Mouse (Mus musculus): ENCODE measurements around the gene Mvb12a. TPM values are rescaled to one million over a fixed set of nuclear protein-coding genes. Genes with fewer than 3 reads are reported as not detected.
A peak's percentile ranks its signal among the peaks of the same experiment; 100 is the strongest.
"Not testable (repeated sequence)": the region's sequence is repeated elsewhere in the genome, so short reads cannot be mapped to it uniquely, and the experiment has no call there.

Mvb12a gene
- polyA plus RNA-seq, 1 experiment from 2014 or later, result 69.0 TPM

GRCm38 (mm10) chr8:71509316-71509715 is 33.4 kb upstream of the Mvb12a start:
- 44% methylated on average over 2 of the region's 2 CpGs for WGBS
- H3K9me3 ChIP-seq, result no peaks in the 10 kb centered on the region
- H3K27me3 ChIP-seq, result peaks cover 43% of the 10 kb centered on the region
- no peak for ATAC-seq (ENCODE audit: insufficient number of reproducible peaks, insufficient read depth, low FRiP score, low TSS enrichment)
- H3K9ac ChIP-seq, result no peak overlapping the region
- H3K4me3 ChIP-seq, result no peak overlapping the region
- no peak overlapping the region for H3K4me2 ChIP-seq (replicated peaks)
- H3K36me3 ChIP-seq, result no peaks in the 10 kb centered on the region
- no peak overlapping the region for H3K27ac ChIP-seq
- H3K4me1 ChIP-seq, result no peaks in the 10 kb centered on the region

GRCm38 (mm10) chr8:71511644-71512043 is 31.1 kb upstream of the Mvb12a start, which contains the start of gene Plvap:
Gene Plvap (minus strand): TSS chr8:71511752.
- H3K27me3 ChIP-seq, result peaks cover 29% of the 10 kb centered on the region
- H3K36me3 ChIP-seq, result no peaks in the 10 kb centered on the region
- ATAC-seq (ENCODE audit: insufficient number of reproducible peaks, insufficient read depth, low FRiP score, low TSS enrichment), result no peak; the same call in 1 of the 2 replicates
- no peaks in the 10 kb centered on the region for H3K4me1 ChIP-seq
- H3K4me2 ChIP-seq (replicated peaks), result no peak within 1 kb of the TSS
- H3K4me3 ChIP-seq, result 0 out of 2 replicates have a peak within 1 kb of the TSS, but pooled peaks have one; percentile 6
- 0 out of 2 replicates have a peak within 1 kb of the TSS, but pooled peaks have one; percentile 11 for H3K27ac ChIP-seq
- no peak within 1 kb of the TSS for H3K9ac ChIP-seq
- H3K9me3 ChIP-seq, result no peaks in the 10 kb centered on the region
- 50% methylated on average over 14 of the region's 14 CpGs for WGBS

- Histone ChIP-seq H3K27ac (no peak overlapping the region), H3K36me3 (no peaks in the 10 kb centered on the region), H3K4me1 (no peaks in the 10 kb centered on the region), H3K27me3 (peaks cover 13% of the 10 kb centered on the region), H3K9me3 (no peaks in the 10 kb centered on the region), H3K9ac (no peak overlapping the region), H3K4me3 (no peak overlapping the region), H3K4me2 (replicated peaks) (no peak overlapping the region)
- 67% methylated on average over 15 of the region's 15 CpGs for WGBS
- no peak for ATAC-seq (ENCODE audit: insufficient number of reproducible peaks, insufficient read depth, low FRiP score, low TSS enrichment)
Observed at GRCm38 (mm10) chr8:71513018-71513754, 29.5 kb upstream of the Mvb12a start.

- no peaks in the 10 kb centered on the region for H3K27me3 ChIP-seq
- H3K9ac ChIP-seq, result no peak overlapping the region
- no peak overlapping the region for H3K4me2 ChIP-seq (replicated peaks)
- no peaks in the 10 kb centered on the region for H3K36me3 ChIP-seq
- no peak overlapping the region for H3K27ac ChIP-seq
- ATAC-seq (ENCODE audit: insufficient number of reproducible peaks, insufficient read depth, low FRiP score, low TSS enrichment), result no peak
- H3K4me1 ChIP-seq, result no peaks in the 10 kb centered on the region
- H3K4me3 ChIP-seq, result no peak overlapping the region
- no peaks in the 10 kb centered on the region for H3K9me3 ChIP-seq
- WGBS, result 66% methylated on average over 5 of the region's 5 CpGs
Observed at GRCm38 (mm10) chr8:71515043-71515442, 27.7 kb upstream of the Mvb12a start.

GRCm38 (mm10) chr8:71516786-71517185 is 25.9 kb upstream of the Mvb12a start:
- H3K4me1 ChIP-seq, result 0 out of 2 replicates have a peak, but pooled peaks cover 3% of the 10 kb centered on the region
- no peak overlapping the region for H3K4me2 ChIP-seq (replicated peaks)
- ATAC-seq (ENCODE audit: insufficient number of reproducible peaks, insufficient read depth, low FRiP score, low TSS enrichment), result no peak

GRCm38 (mm10) chr8:71519037-71519825 is 23.5 kb upstream of the Mvb12a start:
- not testable (repeated sequence) for ATAC-seq (ENCODE audit: insufficient number of reproducible peaks, insufficient read depth, low FRiP score, low TSS enrichment); H3K27me3 ChIP-seq; H3K9me3 ChIP-seq; H3K4me1 ChIP-seq; H3K9ac ChIP-seq; H3K36me3 ChIP-seq; H3K27ac ChIP-seq; H3K4me3 ChIP-seq; H3K4me2 ChIP-seq (replicated peaks)
- 36% methylated on average over 9 of the region's 10 CpGs for WGBS

More at GRCm38 (mm10) chr8:71516786-71517185, 25.9 kb upstream of the Mvb12a start:
- H3K36me3 ChIP-seq, result no peaks in the 10 kb centered on the region
- WGBS, result 5% methylated on average over 6 of the region's 6 CpGs
- no peak overlapping the region for H3K9ac ChIP-seq
- H3K4me3 ChIP-seq, result no peak overlapping the region
- H3K27ac ChIP-seq, result no peak overlapping the region
- H3K9me3 ChIP-seq, result no peaks in the 10 kb centered on the region
- H3K27me3 ChIP-seq, result no peaks in the 10 kb centered on the region

GRCm38 (mm10) chr8:71521634-71522033 is 21.1 kb upstream of the Mvb12a start:
- WGBS, result 5% methylated on average over 17 of the region's 17 CpGs
- Histone ChIP-seq H3K27me3 (peaks cover 31% of the 10 kb centered on the region), H3K9me3 (no peaks in the 10 kb centered on the region), H3K36me3 (no peaks in the 10 kb centered on the region), H3K4me2 (replicated peaks) (peak overlapping the region; percentile 30), H3K4me1 (peaks cover 10% of the 10 kb centered on the region; the same call in 1 of the 2 replicates), H3K9ac (no peak overlapping the region), H3K27ac (no peak overlapping the region), H3K4me3 (no peak overlapping the region)
- ATAC-seq (ENCODE audit: insufficient number of reproducible peaks, insufficient read depth, low FRiP score, low TSS enrichment), result peak; percentile 80

GRCm38 (mm10) chr8:71525226-71526050 is 17.3 kb upstream of the Mvb12a start, which contains the start of gene Ccdc194:
Gene Ccdc194 (minus strand): TSS chr8:71525711.
- H3K4me2 ChIP-seq (replicated peaks), result peak within 1 kb of the TSS; percentile 37
- no peak for ATAC-seq (ENCODE audit: insufficient number of reproducible peaks, insufficient read depth, low FRiP score, low TSS enrichment)
- WGBS, result 9% methylated on average over 46 of the region's 46 CpGs
- H3K27ac ChIP-seq, result no peak within 1 kb of the TSS
- no peaks in the 10 kb centered on the region for H3K36me3 ChIP-seq
- peaks cover 38% of the 10 kb centered on the region for H3K27me3 ChIP-seq
- H3K9ac ChIP-seq, result no peak within 1 kb of the TSS
- H3K9me3 ChIP-seq, result no peaks in the 10 kb centered on the region
- H3K4me1 ChIP-seq, result peaks cover 10% of the 10 kb centered on the region; the same call in 1 of the 2 replicates
- H3K4me3 ChIP-seq, result peak within 1 kb of the TSS; percentile 15; the same call in 1 of the 2 replicates

- no peaks in the 10 kb centered on the region for H3K9me3 ChIP-seq
- 8% methylated on average over 6 of the region's 6 CpGs for WGBS
- ATAC-seq (ENCODE audit: insufficient number of reproducible peaks, insufficient read depth, low FRiP score, low TSS enrichment), result no peak
- no peak overlapping the region for H3K27ac ChIP-seq
- peaks cover 10% of the 10 kb centered on the region; the same call in 1 of the 2 replicates for H3K4me1 ChIP-seq
- no peak overlapping the region for H3K4me2 ChIP-seq (replicated peaks)
- H3K9ac ChIP-seq, result no peak overlapping the region
- H3K27me3 ChIP-seq, result peaks cover 38% of the 10 kb centered on the region
- H3K4me3 ChIP-seq, result no peak overlapping the region
- H3K36me3 ChIP-seq, result no peaks in the 10 kb centered on the region
Observed at GRCm38 (mm10) chr8:71526272-71526671, 16.4 kb upstream of the Mvb12a start.

- Histone ChIP-seq H3K27me3 (peaks cover 38% of the 10 kb centered on the region), H3K36me3 (no peaks in the 10 kb centered on the region), H3K9ac (no peak overlapping the region), H3K27ac (0 out of 2 replicates have a peak overlapping the region, but pooled peaks have one; percentile 25), H3K4me2 (replicated peaks) (no peak overlapping the region), H3K4me1 (peaks cover 7% of the 10 kb centered on the region; the same call in 1 of the 2 replicates), H3K9me3 (no peaks in the 10 kb centered on the region), H3K4me3 (no peak overlapping the region)
- no peak for ATAC-seq (ENCODE audit: insufficient number of reproducible peaks, insufficient read depth, low FRiP score, low TSS enrichment)
- 49% methylated on average over 3 of the region's 3 CpGs for WGBS
Observed at GRCm38 (mm10) chr8:71527162-71527870, 15.4 kb upstream of the Mvb12a start.

All from embryonic facial prominence, embryonic 12.5 days (tissue).